Mouse (Mus musculus) heart, embryonic 14.5 days (tissue): Measurements from ENCODE around the gene Ganc. TPM values are rescaled to one million over a fixed set of nuclear protein-coding genes. Genes with fewer than 3 reads are reported as not detected.
A peak's percentile ranks its signal among the peaks of the same experiment; 100 is the strongest.

Experiments used
- ATAC-seq: fragments of 200-750 bp; cut with Nextera tagmentation; 2 replicates; pipeline ENCODE4 v1.8.0; 2017; ENCODE audit warnings: low read depth, moderate TSS enrichment; ENCODE audit not compliant: insufficient number of reproducible peaks, insufficient read depth, low FRiP score
- H3K27ac ChIP-seq, 2 experiments: fragments of 200-500 bp in 1 of 2; fragments of 300-500 bp in 1 of 2; sonication (generic) in 1 of 2; replicated peaks in 1 of 2; 2 replicates each; pipeline ENCODE4 v1.5.1; 2012 to 2014; ENCODE audit warnings: low read depth in 2 of 2, low read length in 2 of 2, control low read depth in 1 of 2, mild to moderate bottlenecking in 1 of 2, mixed read lengths in 1 of 2; ENCODE audit not compliant: control insufficient read depth in 1 of 2, insufficient read depth in 1 of 2
- H3K27me3 ChIP-seq: fragments of 300-500 bp; sonication (generic); 2 replicates; pipeline ENCODE4 v1.6.1; 2014; ENCODE audit warnings: mild to moderate bottlenecking, low read length, control low read depth; ENCODE audit not compliant: control insufficient read depth, insufficient read depth
- H3K36me3 ChIP-seq: fragments of 300-500 bp; sonication (generic); 2 replicates; pipeline ENCODE4 v1.6.1; 2014; ENCODE audit warnings: mild to moderate bottlenecking, control low read depth, low read length, mixed read lengths; ENCODE audit not compliant: control insufficient read depth, insufficient read depth
- H3K4me1 ChIP-seq, 2 experiments: fragments of 200-500 bp in 1 of 2; fragments of 300-500 bp in 1 of 2; sonication (generic) in 1 of 2; 2 replicates each; pipeline ENCODE4 v1.6.1; 2012 to 2014; ENCODE audit warnings: low read length in 2 of 2, control low read depth in 1 of 2, mixed read lengths in 1 of 2; ENCODE audit not compliant: control insufficient read depth in 2 of 2, insufficient read depth in 2 of 2
- H3K4me2 ChIP-seq: fragments of 300-500 bp; sonication (generic); 2 replicates; pipeline ENCODE4 v1.6.1; 2014; ENCODE audit warnings: mild to moderate bottlenecking, low read length
- H3K4me3 ChIP-seq, 2 experiments: fragments of 200-500 bp in 1 of 2; fragments of 300-500 bp in 1 of 2; sonication (generic) in 1 of 2; 2 replicates each; pipeline ENCODE4 v1.5.1; 2012 to 2014; ENCODE audit warnings: low read length in 2 of 2, mild to moderate bottlenecking in 2 of 2, control low read depth in 1 of 2, low read depth in 1 of 2, moderate library complexity in 1 of 2; ENCODE audit not compliant: control insufficient read depth in 1 of 2, insufficient read depth in 1 of 2
- H3K9ac ChIP-seq: fragments of 300-500 bp; sonication (generic); 2 replicates; pipeline ENCODE4 v1.6.1; 2014; ENCODE audit warnings: mild to moderate bottlenecking, low read length
- H3K9me3 ChIP-seq: fragments of 300-500 bp; sonication (generic); 2 replicates; pipeline ENCODE4 v1.6.1; 2016; ENCODE audit warnings: low read length, control low read depth; ENCODE audit not compliant: control insufficient read depth
- WGBS: fragments of 180-500 bp; shearing (Covaris S2); extraction: QIAGEN DNeasy Blood & Tissue Kit; methylation state at CpG from one replicate; pipeline ENCODE4 v1.1.7; 2014; 5-methylcytosine and 5-hydroxymethylcytosine counted together
- polyA plus RNA-seq: library from polyadenylated mRNA; unstranded; fragments of >200 nt; fragmentation: Nextera tagmentation; extraction: Ambion mirVana; gene quantifications from 2 replicates; pipeline ENCODE4 v1.2.1, GENCODE M21; 2014

The Ganc gene
- 9.0 and 9.8 TPM in 2 replicates for polyA plus RNA-seq

GRCm38 (mm10) chr2:120403653-120403985 is at the start of gene Ganc:
TSS of gene Ganc (plus strand) at chr2:120403896.
- Histone ChIP-seq H3K4me1 (peaks cover 2 to 10% of the 10 kb centered on the region in 2 experiments; a peak in 3 of 4 replicates), H3K4me3 (peak within 1 kb of the TSS; percentile 84), H3K36me3 (0 out of 2 replicates have a peak, but pooled peaks cover 6% of the 10 kb centered on the region), H3K9ac (peak within 1 kb of the TSS; percentile 89), H3K27ac (peak within 1 kb of the TSS; percentile 99 to 100), H3K27me3 (no peaks in the 10 kb centered on the region), H3K9me3 (peaks cover 3% of the 10 kb centered on the region; the same call in 1 of the 2 replicates), H3K4me2 (peak within 1 kb of the TSS; percentile 80)
- ATAC-seq = peak; percentile 58; the same call in 1 of the 2 replicates
- under 1% methylated on average over 17 of the region's 17 CpGs for WGBS

- Histone ChIP-seq H3K4me1 (no peaks in the 10 kb centered on the region), H3K27me3 (no peaks in the 10 kb centered on the region), H3K27ac (no peak overlapping the region), H3K36me3 (peaks cover 78% of the 10 kb centered on the region), H3K9me3 (no peaks in the 10 kb centered on the region), H3K9ac (no peak overlapping the region), H3K4me2 (no peak overlapping the region), H3K4me3 (no peak overlapping the region)
- 84% methylated on average over 1 of the region's 1 CpGs for WGBS
- ATAC-seq = no peak
Observed at GRCm38 (mm10) chr2:120360425-120360824, 43.3 kb upstream of the Ganc start.

GRCm38 (mm10) chr2:120366501-120366900 is 37.2 kb upstream of the Ganc start:
- no peak overlapping the region for H3K4me2 ChIP-seq
- H3K36me3 ChIP-seq = peaks cover 85% of the 10 kb centered on the region
- H3K4me3 ChIP-seq = no peak overlapping the region
- 87% methylated on average over 3 of the region's 3 CpGs for WGBS
- H3K27ac ChIP-seq = no peak overlapping the region
- no peaks in the 10 kb centered on the region for H3K4me1 ChIP-seq
- H3K9me3 ChIP-seq = no peaks in the 10 kb centered on the region
- H3K27me3 ChIP-seq = no peaks in the 10 kb centered on the region
- ATAC-seq = no peak
- no peak overlapping the region for H3K9ac ChIP-seq

- Histone ChIP-seq H3K4me1 (no peaks in the 10 kb centered on the region), H3K9ac (no peak overlapping the region), H3K4me3 (no peak overlapping the region), H3K4me2 (no peak overlapping the region), H3K9me3 (no peaks in the 10 kb centered on the region), H3K36me3 (peaks cover 85% of the 10 kb centered on the region), H3K27ac (no peak overlapping the region), H3K27me3 (no peaks in the 10 kb centered on the region)
- ATAC-seq = no peak
- WGBS = 95% methylated on average over 4 of the region's 4 CpGs
Observed at GRCm38 (mm10) chr2:120367416-120368207, 36.1 kb upstream of the Ganc start.

GRCm38 (mm10) chr2:120373858-120374257 is 29.8 kb upstream of the Ganc start:
- Histone ChIP-seq H3K27ac (no peak overlapping the region), H3K9ac (no peak overlapping the region), H3K9me3 (no peaks in the 10 kb centered on the region), H3K4me2 (no peak overlapping the region), H3K27me3 (no peaks in the 10 kb centered on the region), H3K36me3 (peaks cover 90% of the 10 kb centered on the region), H3K4me3 (no peak overlapping the region), H3K4me1 (no peaks in the 10 kb centered on the region)
- ATAC-seq = no peak
- 91% methylated on average over 4 of the region's 4 CpGs for WGBS

- H3K9me3 ChIP-seq = no peaks in the 10 kb centered on the region
- no peak overlapping the region for H3K4me2 ChIP-seq
- H3K4me1 ChIP-seq = no peaks in the 10 kb centered on the region
- peaks cover 91% of the 10 kb centered on the region for H3K36me3 ChIP-seq
- no peak overlapping the region for H3K4me3 ChIP-seq
- H3K27ac ChIP-seq = no peak overlapping the region
- H3K9ac ChIP-seq = no peak overlapping the region
- 88% methylated on average over 1 of the region's 1 CpGs for WGBS
- ATAC-seq = no peak
- no peaks in the 10 kb centered on the region for H3K27me3 ChIP-seq
Observed at GRCm38 (mm10) chr2:120386264-120386663, 17.4 kb upstream of the Ganc start.

- Histone ChIP-seq H3K9ac (no peak overlapping the region), H3K27me3 (no peaks in the 10 kb centered on the region), H3K4me1 (no peaks in the 10 kb centered on the region), H3K36me3 (peaks cover 87% of the 10 kb centered on the region), H3K9me3 (no peaks in the 10 kb centered on the region), H3K4me2 (no peak overlapping the region), H3K27ac (no peak overlapping the region), H3K4me3 (no peak overlapping the region)
- no peak for ATAC-seq
- WGBS = 79% methylated on average over 1 of the region's 1 CpGs
Observed at GRCm38 (mm10) chr2:120387291-120387690, 16.4 kb upstream of the Ganc start.

GRCm38 (mm10) chr2:120389376-120389775 is 14.3 kb upstream of the Ganc start:
- no peaks in the 10 kb centered on the region for H3K4me1 ChIP-seq
- no peak overlapping the region for H3K4me3 ChIP-seq
- peaks cover 87% of the 10 kb centered on the region for H3K36me3 ChIP-seq
- no peaks in the 10 kb centered on the region for H3K27me3 ChIP-seq
- H3K4me2 ChIP-seq = no peak overlapping the region
- H3K9me3 ChIP-seq = no peaks in the 10 kb centered on the region
- H3K9ac ChIP-seq = no peak overlapping the region
- H3K27ac ChIP-seq = no peak overlapping the region
- 67% methylated on average over 3 of the region's 3 CpGs for WGBS
- no peak for ATAC-seq
